Mouse (Mus musculus) midbrain, embryonic 16.5 days (tissue): ENCODE results near the gene Tiam1. TPM values are rescaled to one million over a fixed set of nuclear protein-coding genes. Genes with fewer than 3 reads are reported as not detected.

Experiments
- ATAC-seq: fragments of 200-750 bp; cut with Nextera tagmentation; 2 replicates; pipeline ENCODE4 v1.8.0; 2017; ENCODE audit warnings: moderate TSS enrichment
- H3K27ac ChIP-seq: fragments of 300-500 bp; sonication (generic); 2 replicates; pipeline ENCODE4 v1.5.1; 2014; ENCODE audit warnings: mild to moderate bottlenecking, low read length, mixed read lengths
- H3K27me3 ChIP-seq: fragments of 300-500 bp; sonication (generic); 2 replicates; pipeline ENCODE4 v1.6.1; 2014; ENCODE audit warnings: low read depth, low read length, mixed read lengths; ENCODE audit not compliant: control insufficient read depth, insufficient read depth
- H3K36me3 ChIP-seq: fragments of 300-500 bp; sonication (generic); 2 replicates; pipeline ENCODE4 v1.6.1; 2014; ENCODE audit warnings: mild to moderate bottlenecking, low read length, moderate library complexity, mixed read lengths; ENCODE audit not compliant: control insufficient read depth, insufficient read depth
- H3K4me1 ChIP-seq: fragments of 300-500 bp; sonication (generic); 2 replicates; pipeline ENCODE4 v1.6.1; 2014; ENCODE audit warnings: mild to moderate bottlenecking, low read length, mixed read lengths; ENCODE audit not compliant: control insufficient read depth, insufficient read depth
- H3K4me2 ChIP-seq: fragments of 300-500 bp; sonication (generic); 2 replicates; pipeline ENCODE4 v1.6.1; 2014; ENCODE audit warnings: mild to moderate bottlenecking, low read length, mixed read lengths
- H3K4me3 ChIP-seq: fragments of 300-500 bp; sonication (generic); 2 replicates; pipeline ENCODE4 v1.5.1; 2014; ENCODE audit warnings: low read depth, mild to moderate bottlenecking, low read length, moderate library complexity, mixed read lengths
- H3K9ac ChIP-seq: fragments of 300-500 bp; sonication (generic); 2 replicates; pipeline ENCODE4 v1.6.1; 2014; ENCODE audit warnings: low read depth, low read length, mixed read lengths
- H3K9me3 ChIP-seq: fragments of 300-500 bp; sonication (generic); replicated peaks from 2 replicates; pipeline ENCODE4 v1.6.1; 2014; ENCODE audit warnings: mild to moderate bottlenecking, low read length, mixed read lengths; ENCODE audit not compliant: control insufficient read depth, poor library complexity, severe bottlenecking
- WGBS: fragments of 180-500 bp; shearing (Covaris S2); extraction: QIAGEN DNeasy Blood & Tissue Kit; methylation state at CpG from one replicate; pipeline ENCODE4 v1.1.7; 2014; 5-methylcytosine and 5-hydroxymethylcytosine counted together
- polyA plus RNA-seq: library from polyadenylated mRNA; unstranded; fragments of >200 nt; fragmentation: Nextera tagmentation; extraction: Ambion mirVana; gene quantifications from 2 replicates; pipeline ENCODE4 v1.2.1, GENCODE M21; 2015

Tiam1 gene
- polyA plus RNA-seq, 1 experiment from 2014 or later, result 23.5 TPM

DNA sequence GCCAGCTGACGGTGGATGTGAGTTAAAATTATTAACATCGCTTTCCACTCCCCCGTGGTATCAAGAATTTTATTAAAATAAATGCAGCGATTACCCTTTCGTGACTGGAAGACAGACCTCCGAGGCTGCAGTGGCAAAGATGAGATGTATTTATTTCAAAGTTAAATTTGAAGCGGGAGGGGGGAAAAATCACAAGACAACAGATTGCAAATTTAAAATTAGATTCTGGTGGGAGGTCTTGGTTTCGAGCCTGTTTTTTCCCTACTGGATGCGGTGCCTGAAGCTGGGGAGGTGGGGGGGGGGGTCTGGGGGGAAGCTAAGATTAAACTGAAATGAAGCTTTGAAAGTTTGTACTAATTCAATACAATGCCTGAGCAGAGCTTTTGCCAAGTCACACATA is 235.9 kb downstream of the Tiam1 start:
- Histone ChIP-seq H3K9ac (no peak overlapping the region), H3K9me3 (no peaks in the 10 kb centered on the region), H3K4me3 (no peak overlapping the region), H3K4me1 (peaks cover 7% of the 10 kb centered on the region), H3K27ac (no peak overlapping the region), H3K4me2 (no peak overlapping the region), H3K27me3 (no peaks in the 10 kb centered on the region), H3K36me3 (no peaks in the 10 kb centered on the region)
- no peak for ATAC-seq
- WGBS, result 41% methylated on average over 9 of the region's 9 CpGs

DNA sequence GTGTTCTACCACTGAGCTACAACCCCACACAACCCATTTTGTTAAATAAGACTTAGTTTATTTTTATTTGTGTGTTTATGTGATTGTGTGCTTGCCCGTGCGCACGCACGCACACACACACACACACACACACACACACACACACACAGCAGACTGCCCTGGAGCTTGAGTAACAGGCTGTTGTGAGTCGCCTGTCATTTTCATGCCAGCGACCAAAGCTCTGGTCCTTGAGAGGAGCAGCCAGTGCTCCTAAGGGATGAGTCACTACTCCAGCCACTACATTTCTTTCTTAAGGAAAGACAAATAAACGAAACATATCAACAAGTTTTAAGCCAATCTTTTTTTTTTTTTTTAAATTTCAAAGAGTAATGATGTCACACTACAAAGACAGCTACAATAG is 236.7 kb downstream of the Tiam1 start:
- no peaks in the 10 kb centered on the region for H3K27me3 ChIP-seq
- no peak overlapping the region for H3K27ac ChIP-seq
- H3K36me3 ChIP-seq, result no peaks in the 10 kb centered on the region
- 87% methylated on average over 7 of the region's 7 CpGs for WGBS
- peaks cover 7% of the 10 kb centered on the region for H3K4me1 ChIP-seq
- no peak overlapping the region for H3K4me2 ChIP-seq
- no peak for ATAC-seq
- no peaks in the 10 kb centered on the region for H3K9me3 ChIP-seq
- H3K4me3 ChIP-seq, result no peak overlapping the region
- H3K9ac ChIP-seq, result no peak overlapping the region

- no peaks in the 10 kb centered on the region for H3K27me3 ChIP-seq
- ATAC-seq, result no peak
- WGBS, result 86% methylated on average over 1 of the region's 1 CpGs
- H3K4me2 ChIP-seq, result no peak overlapping the region
- H3K4me3 ChIP-seq, result no peak overlapping the region
- no peaks in the 10 kb centered on the region for H3K36me3 ChIP-seq
- H3K9ac ChIP-seq, result no peak overlapping the region
- H3K4me1 ChIP-seq, result peaks cover 7% of the 10 kb centered on the region
- no peak overlapping the region for H3K27ac ChIP-seq
- no peaks in the 10 kb centered on the region for H3K9me3 ChIP-seq
Observed at GRCm38 (mm10) chr16:89905730-89906305, 237.8 kb downstream of the Tiam1 start.

- ATAC-seq, result no peak
- Histone ChIP-seq H3K4me1 (no peaks in the 10 kb centered on the region; the same call in 1 of the 2 replicates), H3K27ac (no peak overlapping the region), H3K27me3 (no peaks in the 10 kb centered on the region), H3K9ac (no peak overlapping the region), H3K4me3 (no peak overlapping the region), H3K36me3 (no peaks in the 10 kb centered on the region), H3K9me3 (no peaks in the 10 kb centered on the region), H3K4me2 (no peak overlapping the region)
- WGBS, result 93% methylated on average over 12 of the region's 12 CpGs
Observed at GRCm38 (mm10) chr16:89904121-89904520, 239.4 kb downstream of the Tiam1 start.

DNA sequence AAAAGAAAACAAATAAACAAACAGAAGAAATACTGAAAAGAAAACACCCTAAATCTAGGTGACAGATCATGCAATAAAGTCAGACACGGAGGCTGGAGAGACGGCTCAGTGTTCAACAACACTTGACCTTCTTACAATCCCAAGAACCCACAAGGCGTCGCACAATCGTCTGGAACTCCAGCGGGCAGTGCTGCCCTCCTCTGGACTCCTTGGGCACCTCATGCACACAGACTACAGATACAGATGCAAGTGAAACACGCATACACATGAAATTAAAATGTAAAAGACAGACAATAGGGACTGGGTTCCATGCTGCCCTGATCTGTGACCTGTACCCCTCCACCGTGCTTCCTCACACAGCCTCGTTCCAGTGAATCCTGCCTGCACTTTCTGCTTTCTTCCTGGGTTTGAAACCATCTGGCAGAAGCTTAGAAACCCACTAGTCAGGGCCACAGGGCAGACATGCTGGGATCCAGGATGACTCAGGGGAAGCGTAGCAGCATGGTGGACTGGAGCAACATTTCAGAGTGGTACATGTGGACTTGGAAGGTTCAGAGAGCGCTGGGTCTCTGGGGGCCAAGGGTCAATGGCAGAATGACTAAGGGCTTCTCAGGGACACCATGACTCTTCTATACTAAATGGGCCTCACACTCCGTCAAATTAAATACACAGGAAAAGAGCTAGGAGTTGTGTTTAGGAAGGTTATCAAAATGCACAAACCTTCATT is 240.8 kb downstream of the Tiam1 start:
- no peak overlapping the region for H3K4me3 ChIP-seq
- 91% methylated on average over 12 of the region's 12 CpGs for WGBS

GRCm38 (mm10) chr16:89900681-89901080 is 242.9 kb downstream of the Tiam1 start:
- Histone ChIP-seq H3K4me1 (no peaks in the 10 kb centered on the region), H3K27ac (0 out of 2 replicates have a peak overlapping the region, but pooled peaks have one; percentile 17), H3K4me2 (no peak overlapping the region), H3K4me3 (no peak overlapping the region), H3K9me3 (no peaks in the 10 kb centered on the region), H3K36me3 (peaks cover 3% of the 10 kb centered on the region; the same call in 1 of the 2 replicates), H3K27me3 (no peaks in the 10 kb centered on the region), H3K9ac (no peak overlapping the region)
- no peak for ATAC-seq
- WGBS, result 49% methylated on average over 8 of the region's 8 CpGs

More for the DNA sequence above, 240.8 kb downstream of the Tiam1 start:
- H3K4me2 ChIP-seq, result no peak overlapping the region
- no peaks in the 10 kb centered on the region for H3K4me1 ChIP-seq
- no peaks in the 10 kb centered on the region for H3K27me3 ChIP-seq
- no peak overlapping the region for H3K9ac ChIP-seq
- no peak overlapping the region for H3K27ac ChIP-seq
- peaks cover 3% of the 10 kb centered on the region; the same call in 1 of the 2 replicates for H3K36me3 ChIP-seq
- no peak for ATAC-seq
- no peaks in the 10 kb centered on the region for H3K9me3 ChIP-seq

GRCm38 (mm10) chr16:89899192-89899591 is 244.4 kb downstream of the Tiam1 start:
- Histone ChIP-seq H3K36me3 (peaks cover 3% of the 10 kb centered on the region; the same call in 1 of the 2 replicates), H3K4me2 (no peak overlapping the region), H3K4me1 (no peaks in the 10 kb centered on the region), H3K27me3 (no peaks in the 10 kb centered on the region), H3K4me3 (no peak overlapping the region), H3K27ac (no peak overlapping the region), H3K9me3 (no peaks in the 10 kb centered on the region), H3K9ac (no peak overlapping the region)
- no peak for ATAC-seq
- 66% methylated on average over 9 of the region's 9 CpGs for WGBS

DNA sequence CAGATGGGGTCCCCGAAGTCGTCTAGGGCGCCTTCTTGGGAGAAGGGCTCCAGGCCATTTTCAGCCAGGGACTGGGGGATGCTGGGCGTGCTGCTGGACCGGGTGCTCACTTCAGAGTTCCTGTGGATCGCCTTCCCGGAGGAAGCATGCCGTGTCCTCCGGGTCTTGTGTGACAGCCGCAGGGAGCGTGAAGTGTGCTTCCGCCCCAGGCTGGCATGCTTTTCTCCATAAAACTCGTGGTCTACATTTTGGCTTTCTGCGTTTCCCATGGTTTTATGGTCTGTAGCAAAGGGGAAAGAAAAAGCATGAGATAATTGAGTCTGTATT is 245.3 kb downstream of the Tiam1 start:
- Histone ChIP-seq H3K4me1 (no peaks in the 10 kb centered on the region), H3K9ac (no peak overlapping the region)
- no peak for ATAC-seq

DNA sequence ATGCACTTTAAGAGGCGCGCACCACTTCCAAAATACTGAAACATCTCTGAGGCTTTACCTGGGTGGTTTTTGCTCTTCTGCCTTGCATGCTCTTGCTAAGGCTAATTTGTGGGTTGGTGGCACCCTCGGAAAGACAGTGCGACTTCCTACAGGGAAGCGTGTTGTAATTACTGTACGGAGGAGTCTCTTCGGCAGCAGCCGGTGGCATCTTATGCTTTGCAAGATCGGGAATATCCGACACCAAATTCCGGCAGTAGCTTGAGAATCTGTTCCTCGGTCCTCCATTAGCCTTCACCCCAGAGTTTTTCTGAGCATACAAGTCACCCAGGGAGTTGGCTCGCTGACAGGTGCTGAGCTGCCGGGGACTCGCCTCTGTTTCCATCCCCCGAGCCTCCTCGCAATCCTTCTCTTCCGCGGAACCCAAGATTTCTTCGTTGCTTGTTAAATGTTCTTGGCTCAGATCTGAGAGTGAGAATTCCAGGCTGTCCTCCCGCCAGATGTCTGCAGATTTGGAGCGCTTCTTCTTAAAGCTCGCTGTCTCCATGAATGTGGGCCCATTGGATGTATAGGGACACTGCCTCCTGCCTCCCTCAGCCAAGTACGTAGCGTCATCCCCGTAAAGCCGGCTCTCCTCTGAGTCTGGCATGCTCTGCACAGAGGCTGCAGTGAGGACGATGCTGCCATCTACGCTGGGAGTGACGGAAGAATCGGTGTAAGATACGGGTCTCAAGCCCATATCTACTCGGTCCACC is 245.8 kb downstream of the Tiam1 start:
- no peak overlapping the region for H3K4me2 ChIP-seq
- no peaks in the 10 kb centered on the region for H3K4me1 ChIP-seq
- peaks cover 3% of the 10 kb centered on the region; the same call in 1 of the 2 replicates for H3K36me3 ChIP-seq
- H3K27ac ChIP-seq, result no peak overlapping the region
- WGBS, result 85% methylated on average over 33 of the region's 33 CpGs
- ATAC-seq, result peak; percentile 12; the same call in 1 of the 2 replicates
- no peaks in the 10 kb centered on the region for H3K9me3 ChIP-seq
- H3K9ac ChIP-seq, result no peak overlapping the region
- H3K4me3 ChIP-seq, result no peak overlapping the region
- no peaks in the 10 kb centered on the region for H3K27me3 ChIP-seq

More for the DNA sequence above, 245.3 kb downstream of the Tiam1 start:
- Histone ChIP-seq H3K4me3 (no peak overlapping the region), H3K27ac (no peak overlapping the region), H3K27me3 (no peaks in the 10 kb centered on the region), H3K9me3 (no peaks in the 10 kb centered on the region), H3K4me2 (no peak overlapping the region), H3K36me3 (peaks cover 3% of the 10 kb centered on the region; the same call in 1 of the 2 replicates)
- WGBS, result 91% methylated on average over 14 of the region's 14 CpGs
